Mouse (Mus musculus): Measurements from ENCODE around the gene Auts2. TPM values are rescaled to one million over a fixed set of nuclear protein-coding genes. Genes with fewer than 3 reads are reported as not detected.

Auts2 gene
- polyA plus RNA-seq, 1 experiment: 9.2 TPM

GRCm38 (mm10) chr5:131829248-131829647 is 713.9 kb downstream of the Auts2 start:
- Histone ChIP-seq H3K4me1 (ENCODE audit: control insufficient read depth, insufficient read depth, low read length) (0 out of 2 replicates have a peak, but pooled peaks cover 2% of the 10 kb centered on the region), H3K4me3 (ENCODE audit: insufficient read depth, low read depth, low read length) (no peak overlapping the region), H3K27me3 (replicated peaks; ENCODE audit: control insufficient read depth, insufficient read depth, low read length) (no peaks in the 10 kb centered on the region; the same call in 1 of the 2 replicates), H3K27ac (ENCODE audit: insufficient read depth, low read depth, low read length) (no peak overlapping the region), H3K36me3 (ENCODE audit: control insufficient read depth, insufficient read depth, low read length) (no peaks in the 10 kb centered on the region)
- DNase-seq: no peak
- TF ChIP-seq CTCF (conservative IDR thresholded peaks at IDR 0.05; ENCODE audit: insufficient read depth, insufficient read length, low read depth, low read length): no peak
- TF ChIP-seq POLR2A (IDR thresholded peaks at IDR 0.05; ENCODE audit: low read depth, low read length): no peak
- WGBS: 67% methylated on average over 3 of the region's 3 CpGs

GRCm38 (mm10) chr5:131828607-131829006 is 714.5 kb downstream of the Auts2 start:
- DNase-seq: no peak
- H3K36me3 ChIP-seq (ENCODE audit: control insufficient read depth, insufficient read depth, low read length): no peaks in the 10 kb centered on the region
- H3K4me1 ChIP-seq (ENCODE audit: control insufficient read depth, insufficient read depth, low read length): 0 out of 2 replicates have a peak, but pooled peaks cover 2% of the 10 kb centered on the region
- no peak overlapping the region for H3K4me3 ChIP-seq (ENCODE audit: insufficient read depth, low read depth, low read length)
- H3K27me3 ChIP-seq (replicated peaks; ENCODE audit: control insufficient read depth, insufficient read depth, low read length): no peaks in the 10 kb centered on the region; the same call in 1 of the 2 replicates
- TF ChIP-seq CTCF (conservative IDR thresholded peaks at IDR 0.05; ENCODE audit: insufficient read depth, insufficient read length, low read depth, low read length) (no peak), POLR2A (IDR thresholded peaks at IDR 0.05; ENCODE audit: low read depth, low read length) (no peak)
- no peak overlapping the region for H3K27ac ChIP-seq (ENCODE audit: insufficient read depth, low read depth, low read length)
- WGBS: 73% methylated on average over 2 of the region's 2 CpGs

GRCm38 (mm10) chr5:131826362-131827261 is 716.5 kb downstream of the Auts2 start:
- DNase-seq: no peak
- no peak for TF ChIP-seq POLR2A (IDR thresholded peaks at IDR 0.05; ENCODE audit: low read depth, low read length)
- TF ChIP-seq CTCF (conservative IDR thresholded peaks at IDR 0.05; ENCODE audit: insufficient read depth, insufficient read length, low read depth, low read length): no peak
- 91% methylated on average over 8 of the region's 8 CpGs for WGBS
- Histone ChIP-seq H3K4me1 (ENCODE audit: control insufficient read depth, insufficient read depth, low read length) (0 out of 2 replicates have a peak, but pooled peaks cover 2% of the 10 kb centered on the region), H3K27ac (ENCODE audit: insufficient read depth, low read depth, low read length) (no peak overlapping the region), H3K36me3 (ENCODE audit: control insufficient read depth, insufficient read depth, low read length) (no peaks in the 10 kb centered on the region), H3K27me3 (replicated peaks; ENCODE audit: control insufficient read depth, insufficient read depth, low read length) (no peaks in the 10 kb centered on the region), H3K4me3 (ENCODE audit: insufficient read depth, low read depth, low read length) (no peak overlapping the region)

GRCm38 (mm10) chr5:131825421-131825820 is 717.7 kb downstream of the Auts2 start:
- 0 out of 2 replicates have a peak, but pooled peaks cover 2% of the 10 kb centered on the region for H3K4me1 ChIP-seq (ENCODE audit: control insufficient read depth, insufficient read depth, low read length)
- no peaks in the 10 kb centered on the region for H3K27me3 ChIP-seq (replicated peaks; ENCODE audit: control insufficient read depth, insufficient read depth, low read length)
- no peaks in the 10 kb centered on the region for H3K36me3 ChIP-seq (ENCODE audit: control insufficient read depth, insufficient read depth, low read length)
- 52% methylated on average over 3 of the region's 3 CpGs for WGBS
- DNase-seq: no peak
- no peak overlapping the region for H3K4me3 ChIP-seq (ENCODE audit: insufficient read depth, low read depth, low read length)
- no peak for TF ChIP-seq POLR2A (IDR thresholded peaks at IDR 0.05; ENCODE audit: low read depth, low read length)
- no peak for TF ChIP-seq CTCF (conservative IDR thresholded peaks at IDR 0.05; ENCODE audit: insufficient read depth, insufficient read length, low read depth, low read length)
- H3K27ac ChIP-seq (ENCODE audit: insufficient read depth, low read depth, low read length): no peak overlapping the region

- Histone ChIP-seq H3K27me3 (replicated peaks; ENCODE audit: control insufficient read depth, insufficient read depth, low read length) (no peaks in the 10 kb centered on the region), H3K4me3 (ENCODE audit: insufficient read depth, low read depth, low read length) (no peak overlapping the region), H3K27ac (ENCODE audit: insufficient read depth, low read depth, low read length) (no peak overlapping the region), H3K4me1 (ENCODE audit: control insufficient read depth, insufficient read depth, low read length) (0 out of 2 replicates have a peak, but pooled peaks cover 2% of the 10 kb centered on the region), H3K36me3 (ENCODE audit: control insufficient read depth, insufficient read depth, low read length) (no peaks in the 10 kb centered on the region)
- DNase-seq: no peak
- no peak for TF ChIP-seq CTCF (conservative IDR thresholded peaks at IDR 0.05; ENCODE audit: insufficient read depth, insufficient read length, low read depth, low read length)
- no peak for TF ChIP-seq POLR2A (IDR thresholded peaks at IDR 0.05; ENCODE audit: low read depth, low read length)
- whole genome bisulfite sequencing: 45% methylated on average over 11 of the region's 11 CpGs
Observed at GRCm38 (mm10) chr5:131824197-131824991, 718.8 kb downstream of the Auts2 start.

- no peak for TF ChIP-seq CTCF (conservative IDR thresholded peaks at IDR 0.05; ENCODE audit: insufficient read depth, insufficient read length, low read depth, low read length)
- H3K36me3 ChIP-seq (ENCODE audit: control insufficient read depth, insufficient read depth, low read length): no peaks in the 10 kb centered on the region
- 84% methylated on average over 4 of the region's 4 CpGs for WGBS
- no peak overlapping the region for H3K27ac ChIP-seq (ENCODE audit: insufficient read depth, low read depth, low read length)
- no peaks in the 10 kb centered on the region for H3K27me3 ChIP-seq (replicated peaks; ENCODE audit: control insufficient read depth, insufficient read depth, low read length)
- H3K4me1 ChIP-seq (ENCODE audit: control insufficient read depth, insufficient read depth, low read length): 0 out of 2 replicates have a peak, but pooled peaks cover 2% of the 10 kb centered on the region
- no peak for DNase-seq
- H3K4me3 ChIP-seq (ENCODE audit: insufficient read depth, low read depth, low read length): no peak overlapping the region
Observed at GRCm38 (mm10) chr5:131821461-131821860, 721.7 kb downstream of the Auts2 start.

Data from kidney, adult 2 months (tissue).